Mouse (Mus musculus): ENCODE results near the gene Ndufa9.

- TF ChIP-seq EP300 (IDR thresholded peaks at IDR 0.05; ENCODE audit: insufficient read depth, low read depth, low read length) (no peak), CTCF (IDR thresholded peaks at IDR 0.05; ENCODE audit: low read depth, low read length) (no peak), POLR2A (IDR thresholded peaks at IDR 0.05; ENCODE audit: insufficient read depth, low read length) (no peak)
Observed at GRCm38 (mm10) chr6:126788863-126789262, 60.1 kb downstream of the Ndufa9 start.
